Mouse (Mus musculus): Measurements from ENCODE around the gene Sgms1. TPM values are rescaled to one million over a fixed set of nuclear protein-coding genes. Genes with fewer than 3 reads are reported as not detected.
"Not testable (repeated sequence)": the region's sequence is repeated elsewhere in the genome, so short reads cannot be mapped to it uniquely, and the experiment has no call there.

The Sgms1 gene
- total RNA-seq, 2 experiments from 2014 or later, result 55.6 to 56.4 TPM

GRCm38 (mm10) chr19:32328089-32328828, 61.3 kb downstream of the Sgms1 start:
- no peak for DNase-seq (ENCODE audit: low spot score)

- peak; percentile 78 for DNase-seq (ENCODE audit: low spot score)
Measured at GRCm38 (mm10) chr19:32326621-32327021, 62.9 kb downstream of the Sgms1 start.

DNA sequence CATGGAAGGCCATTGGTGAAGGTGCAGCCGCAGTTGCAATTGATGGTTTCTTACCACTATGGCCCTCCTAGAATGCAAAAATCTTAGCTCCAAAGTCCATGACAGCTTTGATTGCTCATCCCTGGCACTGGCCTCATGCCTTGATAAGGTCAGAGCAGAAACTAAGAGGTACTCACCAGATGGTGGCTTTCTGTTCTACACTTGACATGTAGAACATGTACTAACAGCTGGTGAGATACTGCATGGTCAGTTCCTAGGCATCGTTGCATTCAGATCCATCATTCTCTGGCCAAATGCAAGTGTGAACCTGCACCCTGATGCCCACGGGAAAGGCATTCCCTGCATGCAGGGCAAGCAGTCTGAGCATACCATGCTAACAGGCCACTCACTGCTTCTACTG, 63.4 kb downstream of the Sgms1 start:
- DNase-seq (ENCODE audit: low spot score), result no peak

DNA sequence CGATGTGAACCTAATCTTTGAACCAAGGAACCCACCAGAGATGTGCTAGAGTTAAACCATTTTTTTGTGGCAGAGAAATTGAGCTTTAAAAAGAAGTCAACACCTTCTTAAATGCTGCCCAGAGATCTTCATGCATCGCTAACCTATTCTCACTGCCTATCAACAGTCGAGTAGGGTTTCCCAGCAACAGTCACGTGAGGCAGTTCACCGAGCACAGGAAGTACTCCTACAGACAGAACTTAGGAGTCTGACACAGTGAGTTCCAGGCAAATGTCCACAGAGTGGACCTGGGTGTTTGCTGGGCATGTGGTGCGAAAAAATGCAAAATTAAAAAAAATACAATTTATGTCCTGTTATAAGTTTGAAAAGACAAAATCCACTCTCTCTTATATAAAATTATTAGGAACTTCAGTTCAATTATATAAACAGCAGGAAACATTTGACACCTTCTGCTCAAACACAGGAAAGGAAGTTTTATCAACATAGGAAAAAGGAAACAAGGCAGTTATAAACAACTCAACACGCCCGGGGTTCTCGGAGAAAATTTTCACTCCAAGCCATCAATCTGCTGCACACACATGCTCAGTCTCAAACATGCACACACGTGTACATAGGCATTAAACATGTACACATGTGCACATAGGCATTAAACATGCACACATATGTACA, 64.3 kb downstream of the Sgms1 start:
- no peak for DNase-seq (ENCODE audit: low spot score)

- DNase-seq (ENCODE audit: low spot score), result no peak
Measured at GRCm38 (mm10) chr19:32324550-32324949, 65.0 kb downstream of the Sgms1 start.

DNA sequence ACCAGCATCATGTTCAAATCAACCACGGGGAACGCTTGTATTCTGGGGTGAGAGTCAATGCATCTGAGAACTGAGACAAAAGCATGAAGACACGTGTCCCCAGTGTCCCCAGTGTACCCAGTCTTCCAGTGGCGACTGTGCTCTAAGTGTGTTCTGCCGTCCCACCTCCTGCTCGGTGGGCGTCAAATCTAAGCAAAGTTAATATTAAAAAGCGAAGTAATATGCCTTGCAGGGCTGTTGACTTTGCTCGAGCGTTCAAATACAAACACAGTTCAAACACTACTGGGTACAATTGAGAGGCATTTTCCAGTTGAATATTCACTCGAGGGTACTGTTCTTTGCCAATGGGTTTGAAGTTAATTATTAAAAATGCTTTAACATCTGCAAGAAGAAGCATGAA, 66.4 kb downstream of the Sgms1 start:
- DNase-seq (ENCODE audit: low spot score), result no peak

DNA sequence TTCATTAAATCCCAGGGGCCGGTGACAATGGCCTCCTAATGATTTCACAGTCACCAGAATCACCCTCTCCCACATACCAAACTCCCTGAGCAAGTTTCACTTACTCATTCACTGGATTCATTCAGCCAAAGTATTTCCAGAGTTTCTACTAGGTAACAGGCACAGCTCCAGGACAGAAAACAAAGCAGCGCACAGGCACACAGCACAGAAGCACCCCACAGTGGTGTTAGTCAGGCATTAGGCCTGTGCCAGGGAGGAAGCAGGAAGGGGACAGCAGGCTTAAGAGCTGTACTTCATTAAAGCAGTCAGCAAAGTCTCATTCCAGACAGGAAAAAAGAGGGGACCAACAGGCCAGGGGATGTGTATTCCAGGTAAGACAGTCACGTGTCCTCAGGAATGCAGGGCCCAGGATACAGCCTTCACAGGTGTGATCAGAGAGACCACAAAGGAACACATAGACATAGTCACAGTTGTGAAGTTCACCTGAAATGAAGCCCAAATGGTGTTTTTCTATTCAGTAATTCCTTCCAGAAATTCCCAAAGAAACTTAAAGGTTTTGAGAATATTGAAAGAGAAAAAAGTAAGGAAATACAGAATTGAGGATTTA, 67.0 kb downstream of the Sgms1 start:
- peak; percentile 59 for DNase-seq (ENCODE audit: low spot score)

DNA sequence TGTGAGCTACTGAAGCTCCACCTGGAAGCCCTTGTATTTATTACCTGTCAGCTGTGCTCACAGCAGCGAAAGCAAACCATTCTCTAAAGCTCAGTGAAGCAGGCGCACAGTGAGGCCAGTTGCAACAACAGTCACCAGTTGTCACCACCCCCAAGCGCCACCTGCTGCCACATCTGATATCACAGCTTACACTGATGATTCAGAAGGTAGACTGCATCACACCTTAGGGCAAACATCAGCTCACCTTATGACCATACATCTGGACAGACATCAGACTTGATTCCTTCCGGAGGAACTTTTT, 69.2 kb downstream of the Sgms1 start:
- peak; percentile 57 for DNase-seq (ENCODE audit: low spot score)

DNA sequence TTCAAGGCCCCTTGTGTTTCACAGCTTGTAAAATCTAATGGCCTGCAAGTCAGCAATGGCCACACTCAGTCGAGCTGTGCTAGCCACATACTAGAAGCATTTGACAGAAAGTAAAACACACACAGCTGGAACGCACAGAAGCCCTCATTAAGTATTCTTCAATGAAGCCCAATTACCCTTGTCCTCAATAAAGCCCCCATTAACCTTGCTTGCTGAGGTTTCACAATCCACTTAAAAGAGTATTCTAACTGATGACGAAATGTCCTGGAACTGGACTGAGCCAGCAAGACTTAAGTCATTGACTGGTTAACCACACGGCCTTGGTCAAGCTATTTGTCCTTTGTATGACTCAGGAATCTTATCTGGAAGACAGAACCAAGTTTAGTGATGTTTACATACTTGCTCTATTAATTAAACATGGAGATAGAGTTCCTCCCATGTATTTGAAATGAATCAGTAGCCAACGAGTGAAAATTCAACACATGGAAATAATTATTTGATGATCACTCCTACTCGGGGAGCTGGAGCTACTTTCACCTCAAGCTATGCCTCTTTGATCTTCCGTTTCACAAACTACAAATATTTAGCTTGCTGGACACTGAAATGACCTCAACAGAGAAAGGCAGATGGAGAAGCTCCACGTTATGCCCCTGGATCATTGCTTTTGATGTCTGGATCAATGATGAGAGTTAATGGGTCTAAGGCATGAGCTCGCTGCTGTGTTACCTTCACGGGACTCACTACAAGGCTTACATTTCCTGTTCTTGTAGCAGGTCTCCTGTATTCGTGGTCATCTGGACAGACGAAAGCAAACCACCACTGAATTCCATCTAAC, 69.8 kb downstream of the Sgms1 start:
- DNase-seq (ENCODE audit: low spot score), result no peak

- DNase-seq (ENCODE audit: low spot score), result no peak
Measured at GRCm38 (mm10) chr19:32319057-32319456, 70.5 kb downstream of the Sgms1 start.

GRCm38 (mm10) chr19:32317347-32317746, 72.2 kb downstream of the Sgms1 start:
- DNase-seq (ENCODE audit: low spot score), result not testable (repeated sequence)

GRCm38 (mm10) chr19:32313304-32313703, 76.2 kb downstream of the Sgms1 start:
- peak; percentile 42 for DNase-seq (ENCODE audit: low spot score)

DNA sequence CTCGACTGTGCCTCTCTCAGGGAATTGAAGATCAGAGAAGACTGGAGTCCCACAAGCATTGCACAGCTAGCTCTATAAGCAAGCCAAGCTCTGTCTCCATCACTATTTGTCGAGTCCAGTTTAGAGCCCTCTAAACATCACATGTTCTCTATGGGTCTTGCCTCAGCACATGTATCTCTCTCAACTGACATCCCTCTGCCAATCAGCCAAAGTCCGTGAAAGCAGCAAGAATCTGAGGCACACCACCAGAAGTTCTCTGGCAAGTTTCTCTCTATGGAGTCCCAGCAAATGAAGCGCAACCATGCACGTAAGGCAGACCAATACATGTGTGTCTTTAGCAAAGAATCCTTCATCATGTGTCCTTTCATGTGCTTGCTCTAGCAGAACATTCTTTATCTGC, 77.8 kb downstream of the Sgms1 start:
- DNase-seq (ENCODE audit: low spot score), result no peak

DNA sequence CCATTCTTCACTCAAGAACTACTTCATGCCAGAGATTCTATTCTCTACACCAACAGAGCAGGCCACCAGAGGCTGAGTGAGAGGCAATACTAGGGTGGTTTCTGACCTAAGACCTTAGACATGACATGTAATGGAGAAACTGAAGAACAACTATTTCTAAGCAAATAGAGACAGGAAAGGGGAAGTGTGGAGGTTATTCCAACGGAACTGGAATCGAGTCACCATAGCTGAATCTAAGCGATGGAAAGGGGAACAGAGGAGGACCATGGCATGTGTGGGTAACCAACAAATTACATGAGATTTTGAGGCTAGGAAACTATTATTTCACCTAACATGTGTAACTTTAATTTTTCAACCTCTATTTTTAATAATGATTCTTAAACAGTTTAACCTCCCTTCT, 78.5 kb downstream of the Sgms1 start:
- DNase-seq (ENCODE audit: low spot score), result no peak

- no peak for DNase-seq (ENCODE audit: low spot score)
Measured at GRCm38 (mm10) chr19:32310483-32310882, 79.0 kb downstream of the Sgms1 start.

- peak; percentile 89 for DNase-seq (ENCODE audit: low spot score)
Measured at GRCm38 (mm10) chr19:32309346-32309745, 80.2 kb downstream of the Sgms1 start.

- DNase-seq (ENCODE audit: low spot score), result no peak
Measured at GRCm38 (mm10) chr19:32308311-32308710, 81.2 kb downstream of the Sgms1 start.

DNA sequence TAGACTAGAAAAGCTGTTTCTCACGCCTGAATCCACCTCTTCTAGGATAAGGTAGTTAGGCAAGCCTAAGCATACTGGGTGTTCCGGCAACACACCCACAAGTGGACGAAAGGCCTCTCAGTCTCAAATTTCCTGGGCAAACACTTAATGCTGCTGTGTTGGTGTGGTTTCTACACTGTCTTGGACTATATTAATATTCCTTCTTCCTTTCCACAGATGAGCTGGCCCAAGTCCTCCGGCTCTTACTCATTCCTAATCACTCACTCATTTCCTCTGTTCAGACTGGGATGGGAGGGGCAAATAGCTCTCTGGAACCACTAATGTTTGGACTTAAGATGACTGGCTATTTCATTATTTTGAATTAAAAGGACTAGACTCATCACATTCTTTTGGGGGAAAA, 84.6 kb downstream of the Sgms1 start:
- peak; percentile 75 for DNase-seq (ENCODE audit: low spot score)

DNA sequence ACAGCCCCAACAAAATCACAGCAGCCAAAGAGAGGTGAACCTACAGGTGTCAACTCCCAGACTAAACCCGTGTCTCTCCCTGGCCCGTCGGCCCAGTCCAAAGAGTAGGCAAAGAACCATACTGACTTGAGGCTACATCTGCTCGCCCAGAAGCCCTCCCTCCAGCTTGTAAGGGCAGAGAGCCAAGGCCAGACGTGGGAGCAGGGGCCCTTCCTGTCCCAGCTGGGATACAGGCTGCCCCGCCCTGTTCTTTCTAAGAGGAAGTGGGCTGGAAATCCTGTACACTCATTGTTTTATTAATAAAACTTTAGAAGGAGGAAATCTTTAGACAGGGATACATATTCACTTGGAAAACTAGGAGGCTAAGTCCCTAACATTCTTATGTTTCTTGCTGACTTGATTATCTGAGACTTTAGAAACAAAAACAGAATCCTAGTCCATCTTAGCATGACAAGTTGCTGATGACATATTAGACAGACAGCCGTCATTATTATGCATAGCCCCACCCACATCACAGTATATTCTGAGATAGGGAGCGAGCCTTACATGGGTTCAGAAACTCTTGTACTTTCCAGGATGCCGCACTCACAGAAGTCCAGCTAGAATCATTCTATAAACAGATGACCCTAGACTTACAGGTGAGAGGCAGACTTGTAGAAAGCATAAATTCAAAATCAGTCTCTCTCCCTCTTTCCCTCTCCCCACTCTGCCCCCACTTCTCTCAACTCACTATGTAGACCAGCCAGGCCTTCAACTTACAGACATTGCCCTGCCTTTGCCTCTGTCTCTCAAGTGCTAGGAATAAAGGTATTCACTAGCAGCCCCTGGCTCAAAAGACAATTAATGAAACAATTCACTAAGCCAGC, 85.3 kb downstream of the Sgms1 start:
- DNase-seq (ENCODE audit: low spot score), result peak; percentile 84

DNA sequence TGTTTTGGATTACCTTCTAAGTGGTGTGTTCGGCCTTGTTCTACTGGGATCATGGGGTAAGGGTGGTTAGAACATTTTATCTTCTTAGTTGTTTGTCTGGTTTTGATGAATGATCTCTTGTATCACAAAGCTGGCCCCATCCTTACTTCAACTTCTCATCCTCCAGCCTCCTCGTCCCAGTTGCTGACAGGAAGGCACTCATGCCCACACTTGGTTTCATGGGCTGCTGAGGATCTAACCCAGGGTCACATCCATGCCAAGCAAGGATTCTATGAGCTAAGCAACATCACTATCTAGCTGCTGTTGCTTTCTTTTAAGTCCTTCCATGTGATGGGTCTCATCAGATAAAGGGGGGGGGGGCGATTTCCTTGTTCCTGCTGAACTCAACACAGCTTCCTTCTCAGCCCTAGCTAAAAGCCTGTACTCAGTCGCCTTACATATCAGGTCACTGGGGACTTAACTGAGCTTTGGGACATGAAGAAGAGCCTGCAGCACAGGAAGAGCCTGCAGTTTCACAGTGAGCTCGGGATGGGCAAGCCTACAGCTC, 86.6 kb downstream of the Sgms1 start:
- no peak for DNase-seq (ENCODE audit: low spot score)

DNA sequence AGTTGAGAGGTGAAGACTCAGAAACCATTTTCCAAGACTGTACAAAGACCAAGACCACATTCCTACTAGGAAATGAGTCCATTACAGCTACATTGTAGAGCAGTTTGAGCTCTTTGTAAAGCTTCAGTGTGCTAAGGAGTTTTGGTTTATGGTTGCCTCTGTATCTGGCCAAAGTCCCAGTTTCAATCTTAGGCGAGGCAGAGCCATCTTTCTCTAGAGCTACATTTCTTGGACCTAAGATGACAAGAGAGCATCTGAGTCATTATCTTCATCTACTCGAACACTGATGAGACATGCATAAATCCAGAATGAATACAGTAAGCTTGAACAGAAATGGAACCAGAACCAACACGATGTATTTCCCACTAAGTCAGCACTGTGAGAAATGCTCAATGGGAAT, 87.9 kb downstream of the Sgms1 start:
- no peak for DNase-seq (ENCODE audit: low spot score)
